ENCODE assay signal across 9 mouse cellular contexts in the genomic region with DNA sequence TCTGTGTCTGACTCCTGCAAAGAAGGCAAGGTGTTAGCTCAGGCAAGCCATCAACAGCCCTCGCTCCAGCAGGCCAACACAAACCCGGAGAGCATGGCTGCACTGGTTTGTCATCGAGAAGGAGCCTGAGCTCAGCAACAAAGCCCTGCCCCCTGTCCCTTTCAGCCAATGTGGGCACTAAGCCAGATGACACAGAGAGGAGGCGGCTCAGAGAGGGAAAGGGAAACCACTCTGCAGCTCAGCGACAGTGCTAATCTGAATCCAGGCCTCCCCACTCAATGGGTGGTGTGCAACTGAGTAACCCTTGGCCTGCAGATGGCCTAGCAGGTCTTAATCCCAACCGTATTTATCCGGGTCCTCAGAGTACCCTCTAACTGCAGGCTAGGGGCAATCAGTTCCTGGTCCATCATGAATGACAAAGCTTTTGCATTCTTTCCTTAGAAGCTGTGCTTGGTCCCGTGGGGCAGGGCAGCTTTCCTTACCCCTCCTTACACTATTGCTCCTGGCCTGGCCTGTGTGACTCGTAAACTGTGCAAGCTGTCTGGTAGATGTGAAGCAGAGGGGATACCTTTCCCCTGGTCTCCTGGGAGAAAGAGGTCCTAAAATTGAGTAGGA. TPM values are rescaled to one million over a fixed set of nuclear protein-coding genes. Genes with fewer than 3 reads are reported as not detected.
A peak's percentile ranks its signal among the peaks of the same experiment; 100 is the strongest.
DNase-seq lines count a peak whose midpoint lies in the region; ATAC-seq and TF ChIP-seq lines count a peak whose summit lies in the region.
"Had no signal": no experiment of that assay in that cellular context is flagged by ENCODE, and none has a peak within 500 bp of the region (broad histone marks: within the 10 kb centered on the region; RNA-seq: fewer than 3 reads in every experiment).

No protein-coding gene starts in this region.

- no peak for ATAC-seq in midbrain, postnatal 0 days (ENCODE audit: low FRiP score)
- ATAC-seq in stomach, embryonic 15.5 days (ENCODE audit: insufficient read depth, low FRiP score, low read depth): no peak

- no peaks in the 10 kb centered on the region for H3K9me3 ChIP-seq in midbrain, postnatal 0 days (ENCODE audit: low read length)
- no peaks in the 10 kb centered on the region for H3K9me3 ChIP-seq in midbrain, embryonic 10.5 days (replicated peaks)
- no peaks in the 10 kb centered on the region for H3K9me3 ChIP-seq in stomach, embryonic 15.5 days

- peaks cover 61% of the 10 kb centered on the region for H3K36me3 ChIP-seq in midbrain, postnatal 0 days (ENCODE audit: insufficient read depth, low read length)
- peaks cover 83% of the 10 kb centered on the region for H3K36me3 ChIP-seq in midbrain, embryonic 10.5 days
- H3K36me3 ChIP-seq in stomach, embryonic 15.5 days: peaks cover 45% of the 10 kb centered on the region

- no peaks in the 10 kb centered on the region for H3K27me3 ChIP-seq in midbrain, postnatal 0 days (ENCODE audit: insufficient read depth, low read length)
- no peaks in the 10 kb centered on the region for H3K27me3 ChIP-seq in midbrain, embryonic 10.5 days (ENCODE audit: low read depth, poor library complexity, severe bottlenecking)
- no peaks in the 10 kb centered on the region for H3K27me3 ChIP-seq in stomach, embryonic 15.5 days (replicated peaks)

- H3K4me1 ChIP-seq in midbrain, postnatal 0 days (ENCODE audit: insufficient read depth, low read length): no peaks in the 10 kb centered on the region
- H3K4me1 ChIP-seq in midbrain, embryonic 10.5 days: peaks cover 15% of the 10 kb centered on the region
- H3K4me1 ChIP-seq in bone marrow macrophage, adult 2 months (ENCODE audit: control insufficient read depth, insufficient read depth, low read length): peaks cover 55% of the 10 kb centered on the region
- H3K4me1 ChIP-seq in stomach, embryonic 15.5 days: peaks cover 24% of the 10 kb centered on the region

- no peak overlapping the region for H3K4me3 ChIP-seq in midbrain, postnatal 0 days (ENCODE audit: low read depth, low read length)
- H3K4me3 ChIP-seq in midbrain, embryonic 10.5 days: no peak overlapping the region
- no peak overlapping the region for H3K4me3 ChIP-seq in bone marrow macrophage, adult 2 months (ENCODE audit: insufficient read depth, low read length)
- H3K4me3 ChIP-seq in stomach, embryonic 15.5 days (replicated peaks): 0 out of 2 replicates have a peak overlapping the region, but pooled peaks have one; percentile 1

- TF ChIP-seq CTCF in midbrain, postnatal 0 days (IDR thresholded peaks at IDR 0.05): no peak
- TF ChIP-seq CTCF in bone marrow macrophage, adult 2 months (IDR thresholded peaks at IDR 0.05; ENCODE audit: low read depth, low read length): 0 out of 2 replicates have a peak, but pooled peaks have one; percentile 12

- H3K9ac ChIP-seq in midbrain, postnatal 0 days (replicated peaks; ENCODE audit: low read length, poor library complexity, severe bottlenecking): no peak overlapping the region
- H3K9ac ChIP-seq in stomach, embryonic 15.5 days: no peak overlapping the region

- no peak overlapping the region for H3K27ac ChIP-seq in midbrain, postnatal 0 days (ENCODE audit: low read depth, low read length)
- no peak overlapping the region for H3K27ac ChIP-seq in midbrain, embryonic 10.5 days (replicated peaks)
- peak overlapping the region; percentile 31; the same call in 1 of the 2 replicates for H3K27ac ChIP-seq in bone marrow macrophage, adult 2 months (ENCODE audit: insufficient read depth, low read depth, low read length)
- H3K27ac ChIP-seq in stomach, embryonic 15.5 days: no peak overlapping the region

- 67% methylated on average over 9 of the region's 9 CpGs for WGBS in midbrain, postnatal 0 days
- 87% methylated on average over 9 of the region's 9 CpGs for WGBS in midbrain, embryonic 10.5 days
- 78% methylated on average over 9 of the region's 9 CpGs for WGBS in stomach, embryonic 15.5 days

- no peak for TF ChIP-seq POLR2A in bone marrow macrophage, adult 2 months (IDR thresholded peaks at IDR 0.05; ENCODE audit: borderline replicate concordance, low read depth, low read length)

- DNase-seq in gastrocnemius, postnatal 10 days: peak; percentile 23
- DNase-seq in gastrocnemius, adult 8-10 months (ENCODE audit: low spot score in 2 of 2): no peak
- peak; percentile 19 for DNase-seq in midbrain, postnatal 0 days (ENCODE audit: low spot score)
- DNase-seq in midbrain, embryonic 10.5 days (ENCODE audit: low spot score): no peak
- DNase-seq in thymus, postnatal 0 days (ENCODE audit: low spot score): no peak
- DNase-seq in thymus, postnatal 14 days: no peak
- DNase-seq: cerebellum, postnatal 36 days had no signal

- no peak overlapping the region for H3K4me2 ChIP-seq in midbrain, postnatal 0 days (ENCODE audit: low read depth, low read length, poor library complexity, severe bottlenecking)
- H3K4me2 ChIP-seq in stomach, embryonic 15.5 days: no peak overlapping the region

RNA-seq across cellular contexts. Expression of a gene that starts 4.8 kb away (rescaled TPM):
- under 1 TPM; 0.59 to 0.63 TPM for total RNA-seq in gastrocnemius, postnatal 10 days (2021)
- under 1 TPM in 2 of 4 experiments, not detected in 2; 0.12 to 0.32 TPM for total RNA-seq in gastrocnemius, adult 8-10 months (2022)
- total RNA-seq in midbrain, postnatal 0 days (2014; rRNA removed): 3.5 and 5.1 TPM in 2 replicates
- 4.8 and 5.9 TPM in 2 replicates for polyA plus RNA-seq in midbrain, postnatal 0 days (2015; fragmentation: Nextera tagmentation; extraction: Ambion mirVana)
- 3.9 and 6.2 TPM in 2 replicates for polyA plus RNA-seq in midbrain, embryonic 10.5 days (2016; fragmentation: Nextera tagmentation; extraction: Ambion mirVana)
- polyA plus RNA-seq in bone marrow macrophage, adult 2 months (2012; ENCODE audit: insufficient read depth, insufficient read length, missing spikeins): not detected in 2 replicates
- polyA plus RNA-seq in stomach, embryonic 15.5 days (2015; fragmentation: Nextera tagmentation; extraction: Ambion mirVana): 2.0 and 2.1 TPM in 2 replicates
- 1.1 and 1.6 TPM in 2 replicates for polyA plus RNA-seq in thymus, postnatal 0 days (2015; fragmentation: Nextera tagmentation; extraction: Ambion mirVana)

RNA-seq across cellular contexts. Expression of a gene that starts 5.3 kb away (rescaled TPM):
- 10 to 100 TPM; 25.3 to 27.2 TPM for total RNA-seq in gastrocnemius, postnatal 10 days (2021)
- total RNA-seq in gastrocnemius, adult 8-10 months (2022): 10 to 100 TPM; 21.6 to 28.1 (median 26.1) TPM
- 31.6 and 37.5 TPM in 2 replicates for total RNA-seq in midbrain, postnatal 0 days (2014; rRNA removed)
- polyA plus RNA-seq in midbrain, postnatal 0 days (2015; fragmentation: Nextera tagmentation; extraction: Ambion mirVana): 67.5 and 73.2 TPM in 2 replicates
- polyA plus RNA-seq in midbrain, embryonic 10.5 days (2016; fragmentation: Nextera tagmentation; extraction: Ambion mirVana): 129 and 141 TPM in 2 replicates
- 14.2 and 19.2 TPM in 2 replicates for polyA plus RNA-seq in bone marrow macrophage, adult 2 months (2012; ENCODE audit: insufficient read depth, insufficient read length, missing spikeins)
- 88.7 and 91.4 TPM in 2 replicates for polyA plus RNA-seq in stomach, embryonic 15.5 days (2015; fragmentation: Nextera tagmentation; extraction: Ambion mirVana)
- polyA plus RNA-seq in thymus, postnatal 0 days (2015; fragmentation: Nextera tagmentation; extraction: Ambion mirVana): 79.2 and 79.4 TPM in 2 replicates

Comparison
In these comparisons a context has a peak if more than half of its experiments do, and no peak if none do; other contexts are left out.
1. DNase-seq: peak in gastrocnemius, postnatal 10 days (single experiment) and midbrain, postnatal 0 days (single experiment); none in gastrocnemius, adult 8-10 months (0 of 2), midbrain, embryonic 10.5 days (single experiment), thymus, postnatal 0 days (single experiment) and thymus, postnatal 14 days (single experiment).